Mouse (Mus musculus) intestine, embryonic 16.5 days (tissue): ENCODE measurements around the gene Psme3. TPM values are rescaled to one million over a fixed set of nuclear protein-coding genes. Genes with fewer than 3 reads are reported as not detected.

ENCODE experiments used
- ATAC-seq: fragments of 200-750 bp; cut with Nextera tagmentation; 2 replicates; pipeline ENCODE4 v1.8.0; 2017; ENCODE audit warnings: moderate TSS enrichment, moderate library complexity
- H3K27ac ChIP-seq: fragments of 300-500 bp; sonication (generic); 2 replicates; pipeline ENCODE4 v1.5.1; 2014; ENCODE audit warnings: mild to moderate bottlenecking, low read length
- H3K27me3 ChIP-seq: fragments of 300-500 bp; sonication (generic); replicated peaks from 2 replicates; pipeline ENCODE4 v1.6.1; 2014; ENCODE audit warnings: low read length, control low read depth, mixed read lengths; ENCODE audit not compliant: control insufficient read depth, insufficient read depth
- H3K36me3 ChIP-seq: fragments of 300-500 bp; sonication (generic); 2 replicates; pipeline ENCODE4 v1.6.1; 2014; ENCODE audit warnings: low read length, control low read depth; ENCODE audit not compliant: control insufficient read depth, insufficient read depth
- H3K4me1 ChIP-seq: fragments of 300-500 bp; sonication (generic); 2 replicates; pipeline ENCODE4 v1.6.1; 2014; ENCODE audit warnings: low read length, control low read depth, mixed read lengths; ENCODE audit not compliant: control insufficient read depth, insufficient read depth
- H3K4me2 ChIP-seq: fragments of 300-500 bp; sonication (generic); 2 replicates; pipeline ENCODE4 v1.6.1; 2014; ENCODE audit warnings: low read depth, low read length, control low read depth
- H3K4me3 ChIP-seq: fragments of 300-500 bp; sonication (generic); 2 replicates; pipeline ENCODE4 v1.5.1; 2014; ENCODE audit warnings: mild to moderate bottlenecking, low read length
- H3K9ac ChIP-seq: fragments of 300-500 bp; sonication (generic); 2 replicates; pipeline ENCODE4 v1.6.1; 2014; ENCODE audit warnings: low read depth, low read length
- H3K9me3 ChIP-seq: fragments of 300-500 bp; sonication (generic); 2 replicates; pipeline ENCODE4 v1.6.1; 2016; ENCODE audit warnings: low read length, control low read depth; ENCODE audit not compliant: control insufficient read depth
- WGBS: fragments of 180-500 bp; shearing (Covaris S2); extraction: QIAGEN DNeasy Blood & Tissue Kit; methylation state at CpG from one replicate; pipeline ENCODE4 v1.1.7; 2014; 5-methylcytosine and 5-hydroxymethylcytosine counted together
- microRNA-seq: library from miRNA; unstranded; fragments of <30 nt; microRNA quantifications from one replicate; pipeline ENCODE4, GENCODE M21; 2016
- polyA plus RNA-seq: library from polyadenylated mRNA; unstranded; fragments of >200 nt; fragmentation: Nextera tagmentation; extraction: Ambion mirVana; gene quantifications from 2 replicates; pipeline ENCODE4 v1.2.1, GENCODE M21; 2015

Gene Psme3
- polyA plus RNA-seq, 1 experiment from 2014 or later, result 125 TPM

- Histone ChIP-seq H3K9me3 (no peaks in the 10 kb centered on the region), H3K9ac (no peak overlapping the region), H3K27ac (peak overlapping the region; percentile 34; the same call in 1 of the 2 replicates), H3K4me3 (no peak overlapping the region), H3K27me3 (no peaks in the 10 kb centered on the region), H3K4me2 (no peak overlapping the region), H3K4me1 (peaks cover 22% of the 10 kb centered on the region), H3K36me3 (no peaks in the 10 kb centered on the region)
- 69% methylated on average over 9 of the region's 9 CpGs for WGBS
- ATAC-seq, result no peak
Measured at GRCm38 (mm10) chr11:101359776-101360175, 43.8 kb downstream of the Psme3 start.

DNA sequence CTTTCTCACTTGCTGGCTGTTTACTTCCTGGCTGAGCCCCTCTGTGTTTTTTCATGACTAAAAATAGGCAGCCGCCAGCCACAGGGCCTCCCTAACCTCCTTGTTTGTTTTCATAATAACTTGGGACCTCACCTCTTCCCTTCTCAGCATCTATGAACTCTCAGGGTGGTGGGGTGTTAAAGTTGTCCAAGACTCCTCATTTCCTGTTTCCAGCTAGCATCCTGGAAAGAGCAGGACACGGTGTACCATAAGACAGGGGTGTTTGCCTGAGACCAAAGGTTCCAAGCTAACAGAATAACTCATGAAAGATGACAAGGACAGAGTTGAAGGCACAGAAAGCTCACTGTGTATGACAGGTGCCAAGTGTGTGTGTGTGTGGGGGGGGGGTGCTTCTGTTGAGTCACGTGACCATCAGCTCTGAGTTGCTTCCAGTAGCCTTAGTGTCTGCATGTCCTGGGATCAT, 44.7 kb downstream of the Psme3 start:
- Histone ChIP-seq H3K27me3 (no peaks in the 10 kb centered on the region), H3K4me1 (peaks cover 22% of the 10 kb centered on the region), H3K9me3 (no peaks in the 10 kb centered on the region), H3K4me2 (no peak overlapping the region), H3K27ac (no peak overlapping the region), H3K9ac (no peak overlapping the region), H3K36me3 (no peaks in the 10 kb centered on the region), H3K4me3 (no peak overlapping the region)
- no peak for ATAC-seq
- 44% methylated on average over 3 of the region's 3 CpGs for WGBS

DNA sequence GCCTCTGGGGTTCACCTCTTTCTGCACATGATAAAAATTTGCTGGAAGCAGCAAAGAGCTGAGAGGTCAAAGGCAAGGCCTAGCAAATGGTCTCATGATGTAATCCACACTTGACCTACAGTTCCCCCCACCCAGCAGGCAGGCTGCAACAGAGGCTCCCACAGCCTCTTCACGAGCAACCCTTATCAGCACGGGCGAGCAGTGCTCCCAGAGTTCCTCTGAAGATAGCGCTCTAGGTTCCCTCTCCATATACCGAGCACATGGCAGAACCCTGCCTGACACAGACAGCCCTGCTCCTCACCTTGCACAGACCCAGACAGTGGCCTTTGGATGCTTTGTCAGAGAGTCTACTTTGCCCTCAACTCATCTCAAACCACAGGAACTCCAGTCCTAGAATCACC, 48.5 kb downstream of the Psme3 start:
- Histone ChIP-seq H3K27ac (peak overlapping the region; percentile 74), H3K4me2 (no peak overlapping the region), H3K36me3 (no peaks in the 10 kb centered on the region), H3K27me3 (no peaks in the 10 kb centered on the region), H3K9ac (0 out of 2 replicates have a peak overlapping the region, but pooled peaks have one; percentile 21), H3K9me3 (no peaks in the 10 kb centered on the region), H3K4me3 (no peak overlapping the region), H3K4me1 (peaks cover 22% of the 10 kb centered on the region)
- WGBS, result 48% methylated on average over 5 of the region's 5 CpGs
- peak; percentile 83 for ATAC-seq

DNA sequence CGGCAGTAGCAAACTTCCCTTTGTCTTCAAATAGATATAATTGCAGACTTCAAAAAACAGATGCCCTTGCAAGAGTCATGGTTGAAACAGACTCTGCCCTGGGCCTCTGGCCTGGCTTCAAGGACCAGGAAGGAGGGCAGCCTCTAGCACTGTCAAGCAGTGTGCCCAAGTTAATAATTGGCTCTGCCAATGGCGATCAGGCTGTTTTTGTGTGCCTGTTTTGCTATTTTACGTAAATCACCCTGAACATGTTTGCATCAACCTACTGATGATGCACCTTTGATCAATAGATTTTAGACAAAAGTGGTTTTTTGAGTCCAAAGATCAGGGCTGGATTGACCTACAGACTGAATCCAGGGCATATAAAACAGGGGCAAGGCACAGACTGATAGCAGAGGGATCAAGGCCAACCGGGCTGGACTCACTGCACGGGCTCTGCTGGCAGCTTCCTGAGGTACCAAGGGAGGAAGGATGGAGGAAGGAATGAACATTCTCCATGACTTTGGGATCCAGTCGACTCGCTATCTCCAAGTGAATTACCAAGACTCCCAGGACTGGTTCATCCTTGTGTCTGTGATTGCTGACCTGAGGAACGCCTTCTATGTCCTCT, 51.4 kb downstream of the Psme3 start, which contains the start of gene G6pc:
TSS of gene G6pc (plus strand) at position 236 of the 610 bp plus-strand sequence.
- no peak within 1 kb of the TSS for H3K4me3 ChIP-seq
- ATAC-seq, result 0 out of 2 replicates have a peak, but pooled peaks have one; percentile 36
- H3K9ac ChIP-seq, result no peak within 1 kb of the TSS
- H3K36me3 ChIP-seq, result no peaks in the 10 kb centered on the region
- peaks cover 9% of the 10 kb centered on the region for H3K4me1 ChIP-seq
- no peaks in the 10 kb centered on the region for H3K27me3 ChIP-seq
- 73% methylated on average over 8 of the region's 8 CpGs for WGBS
- H3K4me2 ChIP-seq, result no peak within 1 kb of the TSS
- H3K27ac ChIP-seq, result no peak within 1 kb of the TSS
- no peaks in the 10 kb centered on the region for H3K9me3 ChIP-seq

DNA sequence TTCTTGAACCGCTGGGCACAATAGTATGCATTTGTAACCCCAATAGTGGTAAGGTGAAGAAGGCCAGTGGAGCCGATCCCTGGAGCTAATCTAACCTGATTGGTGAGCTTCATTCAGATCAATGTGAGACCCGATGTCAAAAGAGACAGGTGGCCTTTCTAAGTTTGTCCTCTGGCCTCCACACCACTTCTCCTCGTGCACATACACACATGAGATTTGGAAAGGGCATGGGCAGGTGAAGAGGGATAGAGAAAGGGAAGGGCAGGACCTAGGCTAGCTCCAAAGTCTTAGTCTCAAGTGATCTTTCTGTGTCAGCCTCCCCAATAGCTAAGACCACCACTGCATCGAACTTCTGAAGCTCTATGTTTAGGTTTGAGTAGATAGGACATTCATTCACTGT, 54.1 kb downstream of the Psme3 start:
- Histone ChIP-seq H3K27me3 (no peaks in the 10 kb centered on the region), H3K4me1 (no peaks in the 10 kb centered on the region), H3K4me3 (no peak overlapping the region), H3K9ac (no peak overlapping the region), H3K36me3 (no peaks in the 10 kb centered on the region), H3K9me3 (no peaks in the 10 kb centered on the region), H3K27ac (no peak overlapping the region), H3K4me2 (no peak overlapping the region)
- 71% methylated on average over 5 of the region's 5 CpGs for WGBS
- no peak for ATAC-seq

Small RNA genes lying within 50 kb of the gene (microRNA-seq; reads per million reads assigned to microRNA genes)
- not detected for gene Gm25593

Other genes starting within 250 kb of the Psme3 start
- 14.7 and 18.2 TPM in 2 replicates for gene Naglu, start 246.2 kb upstream of the Psme3 start, polyA plus RNA-seq
- 0.10 and 0.16 TPM in 2 replicates for gene Hsd17b1, start 237.8 kb upstream of the Psme3 start, polyA plus RNA-seq
- gene Coasy, start 233.6 kb upstream of the Psme3 start, polyA plus RNA-seq, result 44.4 and 47.1 TPM in 2 replicates
- gene Mlx, start 228.9 kb upstream of the Psme3 start, polyA plus RNA-seq, result 78.6 and 87.5 TPM in 2 replicates
- 15.0 and 18.1 TPM in 2 replicates for gene Psmc3ip, start 220.8 kb upstream of the Psme3 start, polyA plus RNA-seq
- 12.6 and 13.2 TPM in 2 replicates for gene Retreg3, start 196.3 kb upstream of the Psme3 start, polyA plus RNA-seq
- gene Tubg1, start 196.3 kb upstream of the Psme3 start, polyA plus RNA-seq, result 51.0 and 56.3 TPM in 2 replicates
- 3.9 and 4.2 TPM in 2 replicates for gene Tubg2, start 160.3 kb upstream of the Psme3 start, polyA plus RNA-seq
- gene Cntnap1, start 145.7 kb upstream of the Psme3 start, polyA plus RNA-seq, result 0.86 and 0.87 TPM in 2 replicates
- gene Plekhh3, start 144.9 kb upstream of the Psme3 start, polyA plus RNA-seq, result 9.2 and 10.1 TPM in 2 replicates
- gene Ccr10, start 140.8 kb upstream of the Psme3 start, polyA plus RNA-seq, result 0.20 and 0.29 TPM in 2 replicates
- gene Ezh1, start 89.8 kb upstream of the Psme3 start, polyA plus RNA-seq, result 16.2 and 18.8 TPM in 2 replicates
- 87.8 and 95.1 TPM in 2 replicates for gene Ramp2, start 70.2 kb upstream of the Psme3 start, polyA plus RNA-seq
- gene Vps25, start 62.5 kb upstream of the Psme3 start, polyA plus RNA-seq, result 152 and 155 TPM in 2 replicates
- 10.2 and 10.8 TPM in 2 replicates for gene Wnk4, start 55.6 kb upstream of the Psme3 start, polyA plus RNA-seq
- 0.84 and 1.0 TPM in 2 replicates for gene Cntd1, start 37.2 kb upstream of the Psme3 start, polyA plus RNA-seq
- gene Coa3, start 37.1 kb upstream of the Psme3 start, polyA plus RNA-seq, result 258 and 278 TPM in 2 replicates
- gene Becn1, start 13.9 kb upstream of the Psme3 start, polyA plus RNA-seq, result 136 and 145 TPM in 2 replicates
- gene Aoc2, start 8.8 kb downstream of the Psme3 start, polyA plus RNA-seq, result 0.86 and 0.88 TPM in 2 replicates
- 2.4 and 2.7 TPM in 2 replicates for gene Aoc3, start 14.4 kb downstream of the Psme3 start, polyA plus RNA-seq
- gene G6pc, start 51.3 kb downstream of the Psme3 start, polyA plus RNA-seq, result 1.2 and 1.9 TPM in 2 replicates
- gene Aarsd1, start 101.4 kb downstream of the Psme3 start, polyA plus RNA-seq, result 53.6 and 64.0 TPM in 2 replicates
- 7.2 and 10.1 TPM in 2 replicates for gene Gm27029, start 108.6 kb downstream of the Psme3 start, polyA plus RNA-seq
- 16.6 and 19.1 TPM in 2 replicates for gene Rundc1, start 108.9 kb downstream of the Psme3 start, polyA plus RNA-seq
- 11.1 and 12.4 TPM in 2 replicates for gene Ptges3l, start 109.1 kb downstream of the Psme3 start, polyA plus RNA-seq
- gene Rpl27, start 126.1 kb downstream of the Psme3 start, polyA plus RNA-seq, result 251 and 288 TPM in 2 replicates
- 29.7 and 31.1 TPM in 2 replicates for gene Ifi35, start 132.2 kb downstream of the Psme3 start, polyA plus RNA-seq
- gene Rnd2, start 148.8 kb downstream of the Psme3 start, polyA plus RNA-seq, result 21.0 and 22.1 TPM in 2 replicates
- 69.9 and 88.2 TPM in 2 replicates for gene Vat1, start 150.0 kb downstream of the Psme3 start, polyA plus RNA-seq
- 6.0 and 6.8 TPM in 2 replicates for gene Brca1, start 235.7 kb downstream of the Psme3 start, polyA plus RNA-seq
- gene Nbr1, start 235.9 kb downstream of the Psme3 start, polyA plus RNA-seq, result 56.2 and 65.5 TPM in 2 replicates